Mouse (Mus musculus) kidney, embryonic 14.5 days (tissue): ENCODE measurements around the gene Vwa8. TPM values are rescaled to one million over a fixed set of nuclear protein-coding genes. Genes with fewer than 3 reads are reported as not detected.
A peak's percentile ranks its signal among the peaks of the same experiment; 100 is the strongest.

Experiments used
- ATAC-seq: fragments of 200-750 bp; cut with Nextera tagmentation; 2 replicates; pipeline ENCODE4 v1.8.0; 2017; ENCODE audit warnings: moderate number of reproducible peaks, mild to moderate bottlenecking, moderate TSS enrichment, moderate library complexity; ENCODE audit not compliant: low FRiP score, low TSS enrichment
- H3K27ac ChIP-seq: fragments of 300-500 bp; sonication (generic); 2 replicates; pipeline ENCODE4 v1.5.1; 2014; ENCODE audit warnings: low read depth, mild to moderate bottlenecking, low read length, moderate library complexity, mixed read lengths
- H3K27me3 ChIP-seq: fragments of 300-500 bp; sonication (generic); 2 replicates; pipeline ENCODE4 v1.6.1; 2014; ENCODE audit warnings: mild to moderate bottlenecking, low read length; ENCODE audit not compliant: control insufficient read depth, insufficient read depth
- H3K36me3 ChIP-seq: fragments of 300-500 bp; sonication (generic); 2 replicates; pipeline ENCODE4 v1.6.1; 2014; ENCODE audit warnings: low read length, mixed read lengths; ENCODE audit not compliant: control insufficient read depth, insufficient read depth
- H3K4me1 ChIP-seq: fragments of 300-500 bp; sonication (generic); 2 replicates; pipeline ENCODE4 v1.6.1; 2014; ENCODE audit warnings: low read length, mixed read lengths; ENCODE audit not compliant: control insufficient read depth, insufficient read depth
- H3K4me2 ChIP-seq: fragments of 300-500 bp; sonication (generic); replicated peaks from 2 replicates; pipeline ENCODE4 v1.6.1; 2014; ENCODE audit warnings: low read depth, mild to moderate bottlenecking, low read length
- H3K4me3 ChIP-seq: fragments of 300-500 bp; sonication (generic); 2 replicates; pipeline ENCODE4 v1.5.1; 2014; ENCODE audit warnings: mild to moderate bottlenecking, low read length
- H3K9ac ChIP-seq: fragments of 300-500 bp; sonication (generic); 2 replicates; pipeline ENCODE4 v1.6.1; 2014; ENCODE audit warnings: low read depth, mild to moderate bottlenecking, low read length, moderate library complexity
- H3K9me3 ChIP-seq: fragments of 300-500 bp; sonication (generic); 2 replicates; pipeline ENCODE4 v1.6.1; 2016; ENCODE audit warnings: low read length; ENCODE audit not compliant: control insufficient read depth
- WGBS: fragments of 180-500 bp; shearing (Covaris S2); extraction: QIAGEN DNeasy Blood & Tissue Kit; methylation state at CpG from one replicate; pipeline ENCODE4 v1.1.7; 2014; 5-methylcytosine and 5-hydroxymethylcytosine counted together
- polyA plus RNA-seq: library from polyadenylated mRNA; unstranded; fragments of >200 nt; fragmentation: Nextera tagmentation; extraction: Ambion mirVana; gene quantifications from 2 replicates; pipeline ENCODE4 v1.2.1, GENCODE M21; 2014

Gene Vwa8
- polyA plus RNA-seq, 1 experiment from 2014 or later, result 15.5 TPM

GRCm38 (mm10) chr14:79030715-79031114 lies 181.9 kb downstream of the Vwa8 start:
- Histone ChIP-seq H3K4me1 (0 out of 2 replicates have a peak, but pooled peaks cover 16% of the 10 kb centered on the region), H3K9me3 (no peaks in the 10 kb centered on the region), H3K27ac (no peak overlapping the region), H3K36me3 (no peaks in the 10 kb centered on the region), H3K4me2 (no peak overlapping the region), H3K9ac (no peak overlapping the region), H3K4me3 (no peak overlapping the region), H3K27me3 (no peaks in the 10 kb centered on the region)
- ATAC-seq, result no peak
- 90% methylated on average over 3 of the region's 3 CpGs for WGBS

GRCm38 (mm10) chr14:79031230-79031740 lies 182.4 kb downstream of the Vwa8 start:
- no peak overlapping the region for H3K27ac ChIP-seq
- no peak overlapping the region for H3K4me3 ChIP-seq
- H3K36me3 ChIP-seq, result no peaks in the 10 kb centered on the region
- no peak overlapping the region for H3K9ac ChIP-seq
- WGBS, result 84% methylated on average over 8 of the region's 8 CpGs
- no peaks in the 10 kb centered on the region for H3K9me3 ChIP-seq
- no peaks in the 10 kb centered on the region for H3K27me3 ChIP-seq
- H3K4me1 ChIP-seq, result 0 out of 2 replicates have a peak, but pooled peaks cover 16% of the 10 kb centered on the region
- no peak overlapping the region for H3K4me2 ChIP-seq
- no peak for ATAC-seq

GRCm38 (mm10) chr14:79033396-79033795 lies 184.5 kb downstream of the Vwa8 start:
- H3K9ac ChIP-seq, result no peak overlapping the region; the same call in 1 of the 2 replicates
- no peak overlapping the region for H3K4me2 ChIP-seq
- H3K4me1 ChIP-seq, result 0 out of 2 replicates have a peak, but pooled peaks cover 16% of the 10 kb centered on the region
- H3K36me3 ChIP-seq, result no peaks in the 10 kb centered on the region
- H3K27me3 ChIP-seq, result no peaks in the 10 kb centered on the region
- H3K27ac ChIP-seq, result no peak overlapping the region
- H3K4me3 ChIP-seq, result no peak overlapping the region
- 34% methylated on average over 6 of the region's 6 CpGs for WGBS
- ATAC-seq, result peak; percentile 62; the same call in 1 of the 2 replicates
- no peaks in the 10 kb centered on the region for H3K9me3 ChIP-seq

GRCm38 (mm10) chr14:79034511-79034913 lies 185.7 kb downstream of the Vwa8 start:
- H3K9me3 ChIP-seq, result no peaks in the 10 kb centered on the region
- H3K4me2 ChIP-seq, result no peak overlapping the region
- 0 out of 2 replicates have a peak, but pooled peaks cover 12% of the 10 kb centered on the region for H3K4me1 ChIP-seq
- no peak overlapping the region for H3K9ac ChIP-seq
- no peaks in the 10 kb centered on the region for H3K27me3 ChIP-seq
- ATAC-seq, result no peak
- no peak overlapping the region for H3K4me3 ChIP-seq
- H3K36me3 ChIP-seq, result no peaks in the 10 kb centered on the region
- WGBS, result 55% methylated on average over 9 of the region's 9 CpGs
- no peak overlapping the region for H3K27ac ChIP-seq

DNA sequence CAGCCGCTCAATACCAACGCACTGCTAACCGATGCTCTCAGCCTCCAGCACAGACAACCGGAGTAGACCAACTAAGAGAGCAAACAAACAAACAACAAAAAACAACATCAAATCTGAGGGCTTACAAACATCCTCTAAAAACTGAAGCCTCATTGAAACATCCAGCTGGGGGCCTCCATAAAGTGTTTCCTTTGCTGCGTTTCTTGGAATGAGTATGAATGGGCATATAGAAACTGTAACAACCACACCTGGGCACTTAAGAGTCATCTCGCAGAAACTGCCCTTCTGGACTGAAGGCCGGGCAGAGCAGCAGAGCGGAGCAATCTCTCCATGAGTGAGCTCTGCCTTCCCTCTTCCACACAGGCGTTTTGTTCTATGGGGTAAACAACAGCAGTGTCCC lies 186.7 kb downstream of the Vwa8 start:
- Histone ChIP-seq H3K4me2 (no peak overlapping the region), H3K36me3 (no peaks in the 10 kb centered on the region), H3K27ac (no peak overlapping the region), H3K4me3 (no peak overlapping the region), H3K4me1 (0 out of 2 replicates have a peak, but pooled peaks cover 12% of the 10 kb centered on the region), H3K9ac (no peak overlapping the region), H3K9me3 (no peaks in the 10 kb centered on the region), H3K27me3 (no peaks in the 10 kb centered on the region)
- 87% methylated on average over 9 of the region's 9 CpGs for WGBS
- ATAC-seq, result no peak

DNA sequence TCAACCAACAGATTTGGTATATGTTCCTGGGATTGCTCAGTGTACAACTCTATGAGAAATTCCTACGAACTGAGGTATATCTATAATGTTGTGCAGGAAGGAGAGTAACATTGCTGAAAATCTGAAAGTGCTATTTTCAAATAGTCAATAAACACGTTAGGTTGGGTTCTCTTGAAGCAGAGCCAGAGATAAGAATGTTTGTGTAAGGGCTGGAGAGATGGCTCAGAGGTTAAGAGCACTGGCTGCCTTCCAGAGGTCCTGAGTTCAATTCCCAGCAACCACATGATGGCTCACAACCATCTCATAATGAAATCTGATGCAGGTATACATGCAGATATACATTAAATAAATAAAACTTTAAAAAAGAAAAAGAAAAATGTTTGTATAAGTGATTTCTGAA lies 198.3 kb downstream of the Vwa8 start:
- Histone ChIP-seq H3K9ac (no peak overlapping the region), H3K4me1 (peaks cover 3% of the 10 kb centered on the region; the same call in 1 of the 2 replicates), H3K4me3 (no peak overlapping the region), H3K36me3 (no peaks in the 10 kb centered on the region), H3K27me3 (no peaks in the 10 kb centered on the region), H3K9me3 (no peaks in the 10 kb centered on the region), H3K27ac (no peak overlapping the region), H3K4me2 (no peak overlapping the region)
- no peak for ATAC-seq
- WGBS, result 68% methylated on average over 2 of the region's 2 CpGs

DNA sequence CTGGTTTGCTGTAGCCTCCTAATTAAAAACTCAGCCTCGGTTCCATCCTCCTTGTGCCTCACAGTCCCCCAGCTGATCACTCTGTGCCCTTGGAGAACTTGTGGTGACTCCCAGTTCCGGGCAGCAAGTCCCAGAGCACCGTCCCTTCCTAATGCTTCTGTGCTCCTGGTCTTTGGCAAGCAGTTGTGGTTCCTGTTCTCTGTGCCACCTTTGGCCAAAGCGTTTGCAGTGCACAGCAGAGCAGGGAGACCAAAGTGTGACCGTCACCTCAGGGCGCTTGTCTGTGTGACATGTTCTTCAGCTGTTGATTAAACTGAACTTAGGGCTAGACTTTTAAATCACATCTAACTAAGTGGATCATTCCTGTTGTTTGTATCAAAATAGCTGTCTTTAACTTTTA lies 199.1 kb downstream of the Vwa8 start:
- peaks cover 3% of the 10 kb centered on the region; the same call in 1 of the 2 replicates for H3K4me1 ChIP-seq
- H3K4me2 ChIP-seq, result no peak overlapping the region
- H3K36me3 ChIP-seq, result no peaks in the 10 kb centered on the region
- no peaks in the 10 kb centered on the region for H3K9me3 ChIP-seq
- no peak for ATAC-seq
- no peaks in the 10 kb centered on the region for H3K27me3 ChIP-seq
- H3K27ac ChIP-seq, result no peak overlapping the region
- no peak overlapping the region for H3K9ac ChIP-seq
- 74% methylated on average over 6 of the region's 6 CpGs for WGBS
- no peak overlapping the region for H3K4me3 ChIP-seq

DNA sequence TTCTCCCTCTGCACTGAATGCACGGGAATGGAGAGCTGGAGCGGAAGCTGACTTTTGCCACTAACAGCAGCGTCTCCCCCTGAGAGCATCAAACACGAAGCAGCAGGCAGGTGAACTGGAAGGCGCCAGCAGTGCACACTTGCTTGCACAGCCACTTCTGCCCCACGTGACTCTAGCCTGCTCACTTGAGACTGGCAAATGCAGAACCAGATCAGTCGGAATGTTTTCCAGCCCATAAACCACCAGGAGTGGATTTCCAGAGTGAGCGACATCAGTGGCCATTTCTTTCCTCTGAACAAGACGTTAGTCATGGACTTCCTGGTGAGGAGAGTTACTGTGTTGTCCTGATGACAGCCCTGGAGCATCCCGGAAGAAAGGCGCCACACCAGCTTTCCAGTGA lies 200.7 kb downstream of the Vwa8 start:
- no peaks in the 10 kb centered on the region for H3K36me3 ChIP-seq
- WGBS, result 43% methylated on average over 11 of the region's 11 CpGs
- H3K4me1 ChIP-seq, result peaks cover 3% of the 10 kb centered on the region; the same call in 1 of the 2 replicates
- no peak overlapping the region for H3K27ac ChIP-seq
- H3K9me3 ChIP-seq, result no peaks in the 10 kb centered on the region
- no peak overlapping the region for H3K4me2 ChIP-seq
- no peak overlapping the region for H3K9ac ChIP-seq
- H3K27me3 ChIP-seq, result no peaks in the 10 kb centered on the region
- H3K4me3 ChIP-seq, result no peak overlapping the region
- ATAC-seq, result peak; percentile 83

DNA sequence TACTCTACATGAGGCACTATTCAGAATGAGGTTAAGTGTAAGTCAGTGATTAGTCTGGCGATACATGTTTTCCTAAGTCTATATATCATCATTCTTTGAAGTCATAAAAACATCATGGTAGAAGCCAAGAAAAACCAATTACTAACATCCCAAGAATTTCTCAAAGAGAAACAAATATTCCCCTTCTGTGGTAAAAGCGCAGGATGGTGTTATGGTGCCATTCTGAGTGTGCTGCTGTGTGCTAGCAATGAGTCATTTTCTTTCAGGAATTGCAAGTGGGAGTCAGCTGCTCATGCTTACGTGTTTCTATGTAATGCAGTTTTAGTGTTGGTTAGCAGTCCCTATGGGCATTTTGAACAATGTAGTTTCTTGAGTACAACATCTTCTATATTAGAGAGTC lies 216.8 kb downstream of the Vwa8 start:
- no peaks in the 10 kb centered on the region for H3K9me3 ChIP-seq
- no peak overlapping the region for H3K4me2 ChIP-seq
- H3K27me3 ChIP-seq, result no peaks in the 10 kb centered on the region
- WGBS, result 61% methylated on average over 3 of the region's 3 CpGs
- no peak overlapping the region for H3K4me3 ChIP-seq
- H3K9ac ChIP-seq, result no peak overlapping the region
- no peak overlapping the region for H3K27ac ChIP-seq
- H3K36me3 ChIP-seq, result no peaks in the 10 kb centered on the region; the same call in 1 of the 2 replicates
- no peaks in the 10 kb centered on the region for H3K4me1 ChIP-seq
- ATAC-seq, result no peak
